Mouse (Mus musculus): ENCODE data around the gene Mbd6. TPM values are rescaled to one million over a fixed set of nuclear protein-coding genes. Genes with fewer than 3 reads are reported as not detected.

Gene Mbd6
- total and polyA plus RNA-seq, 2 experiments from 2014 or later: 4.8 to 9.4 TPM

DNA sequence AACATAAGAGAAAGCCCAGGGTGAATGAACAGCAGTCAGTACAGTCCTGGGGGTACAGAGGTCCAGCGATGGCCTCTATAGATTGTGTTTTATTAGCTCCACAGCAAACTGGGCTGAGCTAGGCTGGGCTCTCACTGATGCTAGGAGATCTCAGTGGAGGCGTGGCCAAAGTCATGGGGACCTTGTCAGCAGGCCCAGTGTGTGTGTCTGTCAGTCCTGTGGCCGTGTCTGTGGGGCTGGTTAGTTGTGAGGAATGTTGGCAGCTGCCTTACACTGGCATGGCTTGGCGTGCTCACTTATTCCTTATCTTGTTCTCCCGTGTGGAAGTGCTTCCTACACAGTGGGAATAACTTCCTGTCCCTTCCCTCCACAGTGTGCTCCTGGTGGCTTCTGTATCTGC is 20.4 kb downstream of the Mbd6 start:
- Histone ChIP-seq H3K27ac (ENCODE audit: low read depth, low read length) (no peak overlapping the region), H3K9me3 (ENCODE audit: low read length) (no peaks in the 10 kb centered on the region), H3K4me3 (ENCODE audit: low read depth, low read length) (no peak overlapping the region), H3K4me1 (ENCODE audit: insufficient read depth) (peaks cover 11% of the 10 kb centered on the region), H3K36me3 (ENCODE audit: insufficient read depth) (peaks cover 40% of the 10 kb centered on the region), H3K9ac (no peak overlapping the region), H3K27me3 (ENCODE audit: insufficient read depth, low read length) (no peaks in the 10 kb centered on the region), H3K4me2 (ENCODE audit: low read depth) (no peak overlapping the region)
- ATAC-seq: no peak
- 83% methylated on average over 5 of the region's 5 CpGs for WGBS
- no peak for TF ChIP-seq CTCF (IDR thresholded peaks at IDR 0.05; ENCODE audit: low read depth)
- DNase-seq: no peak

DNA sequence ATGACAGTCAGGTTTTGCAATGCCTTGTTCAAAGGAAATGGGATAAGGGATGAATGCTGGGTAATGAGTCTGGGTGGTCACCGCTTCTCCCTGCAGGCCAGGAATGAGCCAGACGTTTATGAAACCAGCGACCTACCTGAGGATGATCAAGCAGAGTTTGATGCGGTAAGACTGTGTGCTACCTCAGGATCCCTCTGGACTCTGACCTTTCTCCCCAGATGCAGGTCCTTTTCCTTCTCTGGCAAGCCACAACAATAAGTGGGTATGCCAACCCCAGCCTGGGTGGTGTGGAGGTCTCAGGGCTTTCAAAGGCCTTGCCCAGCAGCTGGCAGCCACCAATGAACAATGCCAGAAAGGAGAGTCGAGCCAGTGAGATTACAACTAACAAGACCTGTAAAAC is 21.5 kb downstream of the Mbd6 start:
- Histone ChIP-seq H3K9me3 (ENCODE audit: low read length) (no peaks in the 10 kb centered on the region), H3K9ac (peak overlapping the region; percentile 100), H3K27me3 (ENCODE audit: insufficient read depth, low read length) (no peaks in the 10 kb centered on the region), H3K4me1 (ENCODE audit: insufficient read depth) (peaks cover 11% of the 10 kb centered on the region), H3K4me3 (ENCODE audit: low read depth, low read length) (peak overlapping the region; percentile 99), H3K36me3 (ENCODE audit: insufficient read depth) (peaks cover 29% of the 10 kb centered on the region), H3K27ac (ENCODE audit: low read depth, low read length) (peak overlapping the region; percentile 94; the same call in 1 of the 2 replicates), H3K4me2 (ENCODE audit: low read depth) (peak overlapping the region; percentile 78)
- ATAC-seq (no peak), DNase-seq (no peak)
- TF ChIP-seq CTCF (IDR thresholded peaks at IDR 0.05; ENCODE audit: low read depth): no peak
- 62% methylated on average over 5 of the region's 5 CpGs for WGBS

DNA sequence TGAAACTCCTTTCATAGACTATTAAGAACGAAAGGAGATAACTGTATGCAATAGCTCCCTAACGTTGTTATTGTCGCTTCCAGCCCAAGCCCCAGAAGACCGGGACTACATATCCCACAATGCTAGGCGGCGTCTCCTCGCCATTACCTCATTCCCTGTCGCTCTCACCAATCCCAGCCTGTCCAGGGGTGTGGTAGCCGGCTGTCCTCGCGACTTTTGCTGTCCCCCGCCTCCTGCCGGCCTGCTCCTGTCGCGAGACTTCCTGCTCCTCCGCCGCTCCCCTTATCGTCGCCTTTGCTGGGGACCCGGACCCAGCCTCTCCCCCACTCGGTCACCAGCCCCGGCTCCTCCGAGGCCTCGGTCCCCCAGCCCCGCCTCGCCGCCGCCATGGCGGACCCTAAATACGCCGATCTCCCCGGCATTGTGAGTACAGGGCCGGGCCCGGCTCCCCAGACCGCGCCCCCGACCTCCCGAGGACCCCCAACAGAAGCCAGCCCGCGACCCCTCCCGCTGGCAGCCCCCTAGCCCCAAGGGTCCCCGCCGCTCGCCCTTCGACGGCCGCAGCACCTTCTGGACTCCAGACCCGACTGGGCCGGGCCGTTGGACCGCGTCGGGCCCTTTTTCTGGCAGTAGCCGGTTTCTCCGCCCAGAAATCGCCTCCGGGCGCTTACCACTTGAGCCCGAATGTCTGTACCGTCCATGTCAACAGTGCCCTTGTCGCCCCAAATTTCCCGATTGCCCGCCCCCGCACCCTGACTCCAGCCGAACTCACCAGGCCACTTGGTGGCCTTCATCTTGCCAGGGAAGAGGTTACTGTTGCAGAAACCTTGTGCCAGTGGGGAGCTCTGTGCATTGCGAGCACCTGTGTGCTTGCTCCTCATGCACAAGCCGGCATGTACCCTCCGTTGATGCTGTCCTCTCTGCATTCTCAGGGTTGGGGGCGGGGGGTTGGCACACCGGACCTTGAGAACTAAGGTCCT is 22.4 kb downstream of the Mbd6 start, which contains the start of gene Dctn2:
Dctn2 (plus strand) TSS at position 257 of the 980 bp plus-strand sequence.
- peak; percentile 23; the same call in 1 of the 2 replicates for TF ChIP-seq CTCF (IDR thresholded peaks at IDR 0.05; ENCODE audit: low read depth)
- H3K4me2 ChIP-seq (ENCODE audit: low read depth): peak within 1 kb of the TSS; percentile 78
- H3K36me3 ChIP-seq (ENCODE audit: insufficient read depth): peaks cover 22% of the 10 kb centered on the region
- H3K9ac ChIP-seq: peak within 1 kb of the TSS; percentile 100
- ATAC-seq: peak; percentile 97
- DNase-seq: peak; percentile 96
- 2% methylated on average over 70 of the region's 70 CpGs for WGBS
- peak within 1 kb of the TSS; percentile 94 for H3K27ac ChIP-seq (ENCODE audit: low read depth, low read length)
- H3K4me1 ChIP-seq (ENCODE audit: insufficient read depth): peaks cover 15% of the 10 kb centered on the region
- H3K9me3 ChIP-seq (ENCODE audit: low read length): no peaks in the 10 kb centered on the region
- H3K4me3 ChIP-seq (ENCODE audit: low read depth, low read length): peak within 1 kb of the TSS; percentile 99
- no peaks in the 10 kb centered on the region for H3K27me3 ChIP-seq (ENCODE audit: insufficient read depth, low read length)

DNA sequence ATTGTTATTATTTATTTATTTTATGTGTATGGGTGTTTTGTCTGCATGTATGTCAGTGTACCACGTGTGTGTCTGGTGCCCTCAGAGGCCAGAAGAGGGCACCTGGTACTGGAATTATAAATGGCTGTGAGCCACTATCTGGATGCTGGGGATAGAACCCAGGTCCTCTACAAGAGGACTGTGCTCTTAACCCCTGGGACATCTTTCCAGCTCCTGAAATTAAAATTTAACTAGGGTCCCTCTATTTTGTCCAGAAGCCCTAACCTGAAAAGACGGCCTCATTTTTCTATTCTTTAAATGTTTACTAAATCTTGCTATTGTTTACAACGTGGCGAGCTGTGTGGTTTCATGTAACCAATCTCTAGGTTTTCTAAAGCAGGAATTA is 23.1 kb downstream of the Mbd6 start:
- Histone ChIP-seq H3K9ac (peak overlapping the region; percentile 100), H3K27ac (ENCODE audit: low read depth, low read length) (peak overlapping the region; percentile 94)

DNA sequence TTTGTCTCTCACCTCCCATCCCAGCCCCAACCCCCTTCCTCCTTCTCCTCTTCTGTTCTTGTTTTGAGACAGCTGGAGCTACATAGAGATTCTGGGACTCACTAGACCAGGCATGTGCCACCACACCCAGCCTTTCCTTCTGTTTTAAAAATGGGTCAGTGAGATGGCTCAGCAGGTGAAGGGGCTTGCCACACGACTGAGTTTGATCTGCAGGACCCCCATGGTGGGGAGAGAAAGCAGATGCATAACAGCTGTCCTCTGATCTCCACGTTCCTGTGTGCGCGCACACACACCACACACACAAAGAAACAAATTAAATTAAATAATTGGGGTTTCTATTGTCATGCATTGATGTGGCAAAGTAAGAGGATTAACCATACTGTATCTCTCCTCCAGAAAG is 23.8 kb downstream of the Mbd6 start:
- peaks cover 10% of the 10 kb centered on the region for H3K36me3 ChIP-seq (ENCODE audit: insufficient read depth)
- no peak overlapping the region for H3K27ac ChIP-seq (ENCODE audit: low read depth, low read length)
- no peak overlapping the region for H3K4me2 ChIP-seq (ENCODE audit: low read depth)
- no peaks in the 10 kb centered on the region for H3K27me3 ChIP-seq (ENCODE audit: insufficient read depth, low read length)
- DNase-seq (no peak), ATAC-seq (no peak)
- no peaks in the 10 kb centered on the region for H3K9me3 ChIP-seq (ENCODE audit: low read length)
- WGBS: 62% methylated on average over 4 of the region's 4 CpGs
- H3K9ac ChIP-seq: no peak overlapping the region
- peaks cover 27% of the 10 kb centered on the region for H3K4me1 ChIP-seq (ENCODE audit: insufficient read depth)
- no peak for TF ChIP-seq CTCF (IDR thresholded peaks at IDR 0.05; ENCODE audit: low read depth)
- no peak overlapping the region for H3K4me3 ChIP-seq (ENCODE audit: low read depth, low read length)

More for the DNA sequence above, 23.1 kb downstream of the Mbd6 start:
- Histone ChIP-seq H3K27me3 (ENCODE audit: insufficient read depth, low read length) (no peaks in the 10 kb centered on the region), H3K4me3 (ENCODE audit: low read depth, low read length) (peak overlapping the region; percentile 99), H3K4me2 (ENCODE audit: low read depth) (peak overlapping the region; percentile 78), H3K36me3 (ENCODE audit: insufficient read depth) (peaks cover 16% of the 10 kb centered on the region), H3K9me3 (ENCODE audit: low read length) (no peaks in the 10 kb centered on the region), H3K4me1 (ENCODE audit: insufficient read depth) (peaks cover 21% of the 10 kb centered on the region)
- peak; percentile 28; the same call in 1 of the 2 replicates for ATAC-seq
- no peak for TF ChIP-seq CTCF (IDR thresholded peaks at IDR 0.05; ENCODE audit: low read depth)
- WGBS: 32% methylated on average over 4 of the region's 4 CpGs
- DNase-seq: no peak

DNA sequence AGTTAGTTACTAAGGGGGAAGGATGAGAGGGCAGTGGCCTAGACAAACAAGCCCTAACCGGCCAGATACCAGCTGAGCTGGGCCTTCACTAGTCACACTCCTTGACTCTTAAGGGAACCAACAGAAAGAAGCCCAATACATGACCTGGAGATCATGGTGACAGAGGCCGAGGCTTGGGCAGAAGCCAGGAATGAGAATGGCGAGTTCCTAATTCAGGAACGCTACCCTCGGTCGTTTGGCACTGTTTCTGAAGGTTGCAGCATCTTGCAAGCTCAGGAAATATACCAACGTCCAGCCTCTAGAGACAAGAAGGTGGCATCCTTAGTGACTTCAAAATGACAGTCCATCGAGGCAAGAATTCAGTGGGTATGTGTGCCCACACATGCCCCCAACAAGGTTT is 24.5 kb downstream of the Mbd6 start:
- no peaks in the 10 kb centered on the region for H3K9me3 ChIP-seq (ENCODE audit: low read length)
- H3K9ac ChIP-seq: no peak overlapping the region
- no peak overlapping the region for H3K4me2 ChIP-seq (ENCODE audit: low read depth)
- TF ChIP-seq CTCF (IDR thresholded peaks at IDR 0.05; ENCODE audit: low read depth): no peak
- WGBS: 80% methylated on average over 8 of the region's 8 CpGs
- DNase-seq (no peak), ATAC-seq (no peak)
- no peak overlapping the region for H3K4me3 ChIP-seq (ENCODE audit: low read depth, low read length)
- peaks cover 31% of the 10 kb centered on the region for H3K4me1 ChIP-seq (ENCODE audit: insufficient read depth)
- peaks cover 10% of the 10 kb centered on the region for H3K36me3 ChIP-seq (ENCODE audit: insufficient read depth)
- H3K27me3 ChIP-seq (ENCODE audit: insufficient read depth, low read length): no peaks in the 10 kb centered on the region
- no peak overlapping the region for H3K27ac ChIP-seq (ENCODE audit: low read depth, low read length)

DNA sequence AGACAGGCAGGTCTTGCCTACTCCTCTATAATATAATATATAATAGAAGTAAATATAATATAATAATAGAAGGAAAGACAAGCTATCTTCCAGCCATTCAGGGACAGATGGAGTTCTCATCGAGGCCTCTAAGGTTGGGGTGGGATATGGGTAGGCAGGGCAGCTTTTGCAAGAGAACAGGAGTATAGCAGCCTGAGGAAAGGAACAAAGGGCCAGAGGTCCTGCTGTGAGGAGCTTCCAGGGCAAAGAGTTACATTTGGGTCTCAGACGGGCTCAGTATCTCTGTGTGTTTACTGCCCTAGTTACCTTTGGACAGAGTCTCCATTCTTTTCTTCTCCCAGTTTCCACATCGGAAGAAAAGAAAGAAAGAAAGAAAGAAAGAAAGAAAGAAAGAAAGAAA is 25.2 kb downstream of the Mbd6 start:
- H3K9me3 ChIP-seq (ENCODE audit: low read length): no peaks in the 10 kb centered on the region
- H3K27ac ChIP-seq (ENCODE audit: low read depth, low read length): peak overlapping the region; percentile 94
- 44% methylated on average over 3 of the region's 3 CpGs for WGBS
- H3K4me1 ChIP-seq (ENCODE audit: insufficient read depth): peaks cover 38% of the 10 kb centered on the region
- DNase-seq: no peak
- TF ChIP-seq CTCF (IDR thresholded peaks at IDR 0.05; ENCODE audit: low read depth): no peak
- ATAC-seq: no peak
- peak overlapping the region; percentile 76 for H3K4me3 ChIP-seq (ENCODE audit: low read depth, low read length)
- peak overlapping the region; percentile 81 for H3K4me2 ChIP-seq (ENCODE audit: low read depth)
- H3K9ac ChIP-seq: peak overlapping the region; percentile 89
- no peaks in the 10 kb centered on the region for H3K27me3 ChIP-seq (ENCODE audit: insufficient read depth, low read length)
- peaks cover 7% of the 10 kb centered on the region for H3K36me3 ChIP-seq (ENCODE audit: insufficient read depth)

Data from forebrain, postnatal 0 days (tissue).